Mouse (Mus musculus) frontal cortex, postnatal 36 days (tissue): Measurements from ENCODE around the gene Pikfyve.
"Not testable (repeated sequence)": the region's sequence is repeated elsewhere in the genome, so short reads cannot be mapped to it uniquely, and the experiment has no call there.

Experiments used
- DNase-seq, 2 experiments: peaks; one replicate each; pipeline ENCODE4 v3.0.0; 2022; ENCODE audit warnings: low spot score in 2 of 2

Gene Pikfyve

DNA sequence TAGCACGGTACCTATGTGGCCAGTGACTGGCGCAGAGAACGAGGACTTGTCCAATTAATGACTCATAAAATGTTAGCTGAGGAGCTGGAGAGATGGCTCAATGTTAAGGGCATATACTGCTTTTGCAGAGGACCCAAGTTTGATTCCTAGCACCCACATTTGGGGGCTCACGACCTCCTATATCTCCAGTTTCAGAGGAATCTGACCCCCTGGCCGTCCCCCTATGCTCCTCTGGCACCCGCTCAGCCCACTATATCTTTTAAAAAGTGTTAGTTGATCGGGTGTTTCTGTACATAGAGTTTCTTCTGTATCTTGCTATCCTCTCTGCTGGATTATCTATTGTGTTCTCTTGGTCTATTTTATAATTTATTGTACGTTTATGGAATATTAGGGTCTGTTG lies 1.5 kb upstream of the Pikfyve start:
- no peak for DNase-seq

DNA sequence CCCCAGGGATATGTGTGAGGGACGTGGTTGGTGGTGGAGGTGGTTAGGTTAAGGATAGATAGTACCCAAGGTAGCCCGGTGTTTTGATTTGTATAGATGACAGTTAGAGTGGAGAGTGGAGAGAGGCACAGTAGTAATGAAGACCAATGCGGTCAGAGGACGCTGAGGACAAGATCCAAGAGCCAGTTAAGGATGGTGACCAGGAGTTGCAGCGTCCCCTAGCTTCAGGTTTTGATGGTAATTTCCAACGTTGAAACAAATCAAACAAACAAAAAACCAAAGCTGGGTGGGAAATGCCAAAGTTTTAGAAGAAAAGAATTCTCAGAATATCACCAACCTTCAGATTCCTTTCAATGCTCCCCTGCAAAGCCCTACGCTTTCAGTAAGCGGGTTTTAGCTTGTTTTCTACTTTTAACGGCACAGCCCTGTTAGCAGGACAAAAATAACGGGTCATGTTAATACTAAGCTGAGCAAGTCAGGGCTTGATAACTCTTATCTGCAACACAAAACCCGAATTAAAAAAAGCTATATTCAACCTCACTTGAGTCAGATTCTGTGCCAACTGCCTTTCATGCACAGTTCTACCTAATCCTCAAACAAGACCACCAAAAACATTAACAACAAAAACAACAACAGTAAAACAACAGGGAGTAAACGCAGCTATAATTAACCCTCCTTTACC lies 818 bp upstream of the Pikfyve start:
- no peak for DNase-seq

GRCm38 (mm10) chr1:65187074-65187430 lies 569 bp downstream of the Pikfyve start:
- no peak for DNase-seq

- no peak for DNase-seq
Measured at GRCm38 (mm10) chr1:65190172-65190571, 3.7 kb downstream of the Pikfyve start.

DNA sequence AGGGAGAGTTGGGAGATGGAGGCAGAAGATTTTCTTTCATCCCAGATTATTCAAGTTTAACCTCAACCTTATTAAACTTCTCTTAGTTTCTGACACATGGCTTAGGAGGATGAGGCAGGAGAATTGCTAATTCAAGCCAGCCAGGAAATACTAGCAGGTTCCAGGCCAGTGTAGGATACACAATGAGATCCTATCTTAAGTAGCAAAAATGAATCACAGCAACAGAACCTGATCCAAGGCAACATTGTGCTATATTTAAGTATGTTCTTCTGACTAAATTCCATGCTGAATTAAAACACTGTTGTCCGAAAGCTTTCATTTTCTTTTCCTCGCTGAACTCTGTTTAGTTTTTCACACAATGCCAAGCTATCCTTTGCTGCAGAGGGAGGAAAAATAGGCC lies 6.7 kb downstream of the Pikfyve start:
- DNase-seq, result no peak

DNA sequence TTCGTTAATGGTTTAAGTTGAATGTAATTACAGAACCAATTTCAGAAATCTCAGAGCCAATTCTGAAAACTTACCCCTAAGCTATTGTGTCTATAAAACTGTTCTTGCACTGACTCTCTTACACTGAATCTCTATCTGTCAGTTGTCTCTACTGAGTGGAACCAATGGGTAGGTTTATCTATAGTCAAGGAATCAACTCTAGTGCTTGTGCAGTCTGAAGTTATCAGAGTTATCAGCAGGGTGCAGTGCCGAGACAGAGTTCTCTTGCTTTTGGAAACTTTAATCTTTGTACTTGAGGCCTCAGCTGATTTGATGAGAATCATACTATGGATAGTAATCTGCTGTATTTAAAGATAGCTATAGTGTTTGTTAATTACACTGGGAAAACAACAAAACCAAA lies 11.9 kb downstream of the Pikfyve start:
- DNase-seq, result no peak

GRCm38 (mm10) chr1:65198861-65199260 lies 12.4 kb downstream of the Pikfyve start:
- no peak for DNase-seq

- no peak for DNase-seq
Measured at GRCm38 (mm10) chr1:65204299-65204698, 17.8 kb downstream of the Pikfyve start.

GRCm38 (mm10) chr1:65213214-65213613 lies 26.7 kb downstream of the Pikfyve start:
- no peak for DNase-seq

DNA sequence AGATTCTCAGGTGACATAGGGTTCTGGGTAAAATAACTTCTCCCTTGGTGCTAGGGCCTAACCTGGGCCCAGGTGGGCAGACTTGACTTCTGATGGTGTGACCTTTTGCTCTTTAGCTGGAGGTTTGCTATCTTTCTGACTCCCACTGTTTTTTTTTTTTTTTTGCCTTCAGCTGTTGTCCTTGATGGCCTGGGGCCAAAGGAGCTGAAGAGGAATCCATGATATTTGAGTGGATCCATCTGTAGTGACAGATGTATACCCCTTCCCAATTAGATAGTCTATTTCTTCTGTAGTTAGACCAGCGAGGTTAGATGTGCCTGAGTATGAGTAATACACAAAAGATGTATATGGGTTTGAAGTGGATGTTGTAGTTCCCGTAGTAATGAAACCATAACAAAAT lies 31.1 kb downstream of the Pikfyve start:
- no peak for DNase-seq

DNA sequence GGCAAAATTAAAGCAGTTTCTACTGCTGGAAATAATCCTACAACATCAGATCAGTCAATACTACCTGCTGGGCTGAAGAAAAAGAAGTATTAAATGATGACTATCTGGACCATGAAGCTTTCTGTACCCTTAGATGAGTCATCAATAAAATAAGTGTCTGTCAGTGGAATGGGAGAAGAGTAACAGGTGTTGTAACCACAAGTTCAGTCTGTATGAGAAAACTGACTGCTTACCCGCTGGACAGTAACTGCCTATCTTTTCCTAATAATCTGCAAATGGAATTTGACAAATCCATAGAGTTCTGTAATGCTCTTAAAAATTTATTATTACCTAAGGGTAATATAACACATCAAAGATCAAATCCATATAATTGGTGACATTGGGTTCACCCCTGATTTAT lies 31.5 kb downstream of the Pikfyve start:
- no peak for DNase-seq

- DNase-seq, result no peak
Measured at GRCm38 (mm10) chr1:65223654-65224053, 37.2 kb downstream of the Pikfyve start.

DNA sequence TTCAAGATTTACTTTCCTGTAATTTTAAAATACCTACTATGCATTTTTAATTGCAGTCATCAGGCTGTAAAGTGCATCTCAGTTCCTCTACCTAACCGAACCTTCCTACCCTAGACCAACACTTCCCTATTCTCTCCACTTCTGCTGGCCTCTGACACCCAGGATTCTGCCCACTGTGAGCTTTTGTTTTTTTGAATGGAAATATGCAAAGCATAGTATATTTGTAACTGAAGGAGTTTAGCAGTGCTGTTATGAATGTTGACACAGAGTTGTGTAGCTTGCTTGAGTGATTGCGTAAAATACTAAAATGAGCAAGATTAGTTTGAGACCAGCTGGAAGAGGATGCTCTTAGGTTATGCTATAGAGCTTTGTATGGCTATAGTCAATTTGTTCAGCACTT lies 41.2 kb downstream of the Pikfyve start:
- no peak for DNase-seq

DNA sequence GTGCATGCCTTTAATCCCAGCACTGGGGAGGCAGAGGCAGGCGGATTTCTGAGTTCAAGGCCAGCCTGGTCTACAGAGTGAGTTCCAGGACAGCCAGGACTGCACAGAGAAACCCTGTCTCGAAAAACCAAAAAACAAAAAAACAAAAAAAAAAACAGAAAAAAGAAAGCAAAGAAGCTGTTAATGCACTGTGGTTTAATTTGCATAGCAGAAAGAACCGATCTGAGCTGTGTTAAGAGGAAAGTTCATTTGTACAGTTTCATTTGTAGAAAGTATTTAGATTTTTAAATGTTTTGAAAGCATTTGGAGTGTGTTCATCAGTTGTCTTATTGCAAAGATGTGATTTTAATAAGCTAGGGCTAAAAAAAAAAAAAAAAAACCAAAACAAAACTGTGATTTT lies 43.3 kb downstream of the Pikfyve start:
- not testable (repeated sequence) for DNase-seq

- no peak for DNase-seq
Measured at GRCm38 (mm10) chr1:65230566-65230965, 44.1 kb downstream of the Pikfyve start.

DNA sequence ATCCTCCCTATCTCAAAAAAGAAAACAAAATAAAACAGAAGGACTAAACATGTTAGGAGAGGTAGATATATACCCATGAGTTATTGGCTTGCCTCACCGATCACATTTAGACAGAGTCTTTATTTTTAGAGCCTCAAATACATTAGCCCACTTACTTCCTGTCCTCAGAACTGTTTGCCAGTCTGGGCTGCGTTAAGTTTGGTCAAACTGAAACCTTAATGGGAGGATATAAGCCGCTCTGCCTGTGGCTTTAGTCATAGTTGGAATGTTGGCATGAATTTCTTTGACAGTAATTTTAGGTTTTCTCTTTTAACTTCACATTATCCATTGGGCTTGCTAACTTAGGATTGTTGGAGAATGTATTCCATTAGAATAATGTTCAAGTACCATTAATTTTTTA lies 51.2 kb downstream of the Pikfyve start:
- no peak for DNase-seq

- no peak for DNase-seq
Measured at GRCm38 (mm10) chr1:65245637-65246036, 59.2 kb downstream of the Pikfyve start.

- no peak for DNase-seq
Measured at GRCm38 (mm10) chr1:65280461-65280860, 94.0 kb downstream of the Pikfyve start.

DNA sequence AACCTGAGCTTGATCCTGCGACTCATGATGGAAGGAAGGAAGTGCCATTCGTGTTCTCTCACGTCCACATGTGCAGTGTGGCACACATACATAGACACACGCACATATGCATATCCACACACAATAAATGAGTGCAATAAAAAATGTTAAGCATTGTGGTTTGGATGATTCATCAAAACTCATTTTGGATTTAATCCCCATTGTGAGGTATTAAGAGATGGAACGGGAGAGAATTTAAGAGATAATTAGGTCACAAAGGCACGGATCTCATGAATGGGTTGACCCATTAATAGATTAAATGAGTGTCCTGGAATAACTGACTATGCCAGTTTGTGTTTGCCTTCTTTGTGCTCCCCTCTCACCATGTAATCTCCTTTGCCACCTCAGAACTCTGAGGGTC lies 95.3 kb downstream of the Pikfyve start, which contains the start of gene Pth2r:
Pth2r (plus strand) TSS at position 301 of the 400 bp plus-strand sequence.
- DNase-seq, result no peak

- peak; percentile 47 to 82 for DNase-seq
Measured at GRCm38 (mm10) chr1:65282766-65283165, 96.3 kb downstream of the Pikfyve start.

GRCm38 (mm10) chr1:65308476-65308875 lies 122.0 kb downstream of the Pikfyve start:
- no peak for DNase-seq

GRCm38 (mm10) chr1:65311214-65311933 lies 124.9 kb downstream of the Pikfyve start:
- peak in 1 of 2 experiments; percentile 11 for DNase-seq

- DNase-seq, result peak in 1 of 2 experiments; percentile 72
Measured at GRCm38 (mm10) chr1:65312118-65312517, 125.6 kb downstream of the Pikfyve start.
